Mouse (Mus musculus): Measurements from ENCODE around the gene Ak8.

GRCm38 (mm10) chr2:28751658-28752057 is 51.7 kb downstream of the Ak8 start:
- no peak for TF ChIP-seq CTCF (IDR thresholded peaks at IDR 0.05; ENCODE audit: control insufficient read depth, insufficient read depth, low read length)
- no peak for TF ChIP-seq POLR2A (IDR thresholded peaks at IDR 0.05; ENCODE audit: borderline replicate concordance, control insufficient read depth, low read depth, low read length)

All from bone marrow, adult 2 months (tissue).